Mouse (Mus musculus): ENCODE measurements around the gene Rad54l2.

DNA sequence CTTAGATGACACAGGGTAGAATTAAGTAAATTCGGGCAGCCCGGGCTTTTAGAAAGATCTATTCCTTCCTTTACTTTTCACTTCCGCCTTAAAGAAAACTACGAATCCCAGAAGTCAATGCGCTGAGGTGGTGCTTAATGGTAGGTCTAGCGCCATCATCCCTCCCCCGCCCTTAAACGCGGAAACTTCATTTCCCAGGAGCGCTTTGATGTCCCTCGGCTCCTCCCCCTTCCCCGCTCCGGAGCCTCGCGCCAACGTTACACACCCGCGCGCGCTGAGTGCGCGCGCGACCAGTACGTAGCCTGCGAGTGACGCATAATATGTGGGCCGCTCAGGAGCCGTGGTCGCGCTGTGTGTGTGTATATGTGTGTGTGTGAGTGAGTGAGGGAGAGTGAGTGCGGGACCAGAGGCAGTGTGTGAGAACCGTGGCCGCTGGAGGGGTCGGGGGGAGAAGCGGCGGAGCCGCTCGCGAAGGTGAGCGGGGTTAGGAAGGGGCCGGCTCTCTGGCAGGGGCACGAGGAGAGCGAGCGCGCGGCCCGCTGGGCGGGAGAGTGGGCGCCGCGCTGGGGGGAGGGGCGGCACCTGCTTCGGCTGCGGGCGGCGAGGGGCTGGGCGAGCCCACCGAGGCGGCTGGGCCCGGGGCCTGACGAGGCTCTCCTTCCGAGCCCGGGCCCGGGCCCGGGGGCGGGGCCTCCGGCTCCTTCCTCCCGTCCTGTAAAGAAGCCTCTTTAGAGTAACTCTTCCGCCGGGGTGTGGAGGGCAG lies 32.8 kb upstream of the Rad54l2 start, which contains the start of gene Dcaf1:
- TF ChIP-seq CTCF (IDR thresholded peaks at IDR 0.05; ENCODE audit: low read depth) (peak; percentile 28), EP300 (IDR thresholded peaks at IDR 0.05; ENCODE audit: low read depth) (peak; percentile 14; the same call in 1 of the 2 replicates)

All from liver, postnatal 0 days (tissue).